Mouse (Mus musculus) lung, postnatal 0 days (tissue): Measurements from ENCODE around the gene Gm28372.

Source experiments
- CTCF ChIP-seq: IDR thresholded peaks from 2 replicates; pipeline ENCODE4 v1.5.1; 2016; ENCODE audit warnings: antibody characterized with exemption, mild to moderate bottlenecking
- EP300 ChIP-seq: IDR thresholded peaks from 2 replicates; pipeline ENCODE4 v1.6.1; 2016; ENCODE audit warnings: antibody characterized with exemption, mild to moderate bottlenecking, control low read depth

DNA sequence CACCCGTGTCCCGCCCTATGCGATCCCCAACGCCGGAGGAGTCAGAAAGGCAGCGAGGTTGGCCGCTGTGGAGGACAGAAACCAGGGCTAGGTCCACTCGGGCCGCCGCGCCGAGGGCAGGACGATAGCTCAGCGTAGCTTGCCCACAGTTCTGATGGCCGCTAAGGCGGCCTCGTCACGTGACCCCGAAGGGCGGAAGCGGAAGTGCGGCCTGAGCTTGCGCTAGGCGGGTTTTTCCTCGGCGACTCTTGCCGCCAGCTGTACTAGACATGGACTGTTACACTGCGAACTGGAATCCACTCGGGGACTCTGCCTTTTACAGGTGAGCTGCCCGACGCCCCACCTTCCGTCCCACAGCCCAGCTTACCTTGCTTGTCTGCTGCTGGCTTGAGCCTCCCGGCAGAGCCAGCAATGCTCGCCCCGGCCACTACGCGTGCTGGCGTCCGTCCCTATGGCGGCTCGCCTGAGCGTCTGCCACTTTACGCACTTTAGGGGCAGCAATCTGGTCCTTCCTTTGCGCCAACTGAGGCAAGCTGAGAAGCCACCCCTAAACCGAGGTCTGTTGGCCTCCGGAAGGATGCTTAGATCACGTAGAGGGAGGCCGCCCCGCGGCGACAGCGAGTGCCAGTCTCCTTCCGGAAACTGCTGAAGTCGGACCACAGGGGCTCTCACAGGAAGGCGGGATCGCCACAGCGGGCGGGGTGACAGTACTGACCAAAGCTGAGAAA lies 19.3 kb downstream of the Gm28372 start, which contains the start of the genes Vps16 and Pced1a:
- TF ChIP-seq CTCF (peak; percentile 73), EP300 (0 out of 2 replicates have a peak, but pooled peaks have one; percentile 8)
